Mouse (Mus musculus): ENCODE measurements around the gene 9230110F15Rik. TPM values are rescaled to one million over a fixed set of nuclear protein-coding genes. Genes with fewer than 3 reads are reported as not detected.
"Not testable (repeated sequence)": the region's sequence is repeated elsewhere in the genome, so short reads cannot be mapped to it uniquely, and the experiment has no call there.

9230110F15Rik gene
- polyA plus RNA-seq (2012; fragmentation: generic; extraction: Trizol), result not detected
- long read RNA-seq, experiment 1, result 0 reads
- long read RNA-seq, experiment 2, result 0 reads

DNA sequence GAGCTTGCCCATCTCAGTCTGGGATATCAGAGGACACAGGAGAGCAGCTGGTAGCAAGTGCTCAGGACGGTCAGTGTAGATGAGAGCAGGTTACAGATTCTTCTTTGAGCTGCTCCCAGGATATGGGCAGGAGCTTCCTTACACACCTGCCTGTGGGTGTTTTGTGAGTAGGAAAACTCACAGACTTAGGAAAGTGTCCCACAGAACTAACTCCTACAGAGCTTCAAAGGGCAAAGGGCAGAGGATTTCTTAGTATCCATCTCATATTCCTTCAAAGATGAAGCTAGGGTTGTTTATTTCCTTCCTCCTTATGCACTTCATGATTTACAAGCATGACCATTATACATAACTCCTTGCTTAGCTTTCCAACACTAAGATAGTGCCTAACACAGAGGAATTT is at the start of gene 9230110F15Rik:
9230110F15Rik (minus strand) TSS at position 101 of the 400 bp plus-strand sequence.
- H3K4me3 ChIP-seq (ENCODE audit: insufficient read depth, poor library complexity, severe bottlenecking), result no peak within 1 kb of the TSS
- no peaks in the 10 kb centered on the region for H3K36me3 ChIP-seq (ENCODE audit: control insufficient read depth, insufficient read depth)
- H3K27me3 ChIP-seq (ENCODE audit: control insufficient read depth, insufficient read depth, insufficient read length), result no peaks in the 10 kb centered on the region
- no peak for TF ChIP-seq CTCF (IDR thresholded peaks at IDR 0.05; ENCODE audit: control insufficient read depth, insufficient read depth, insufficient read length)
- no peak for TF ChIP-seq FOSL1 (IDR thresholded peaks at IDR 0.05; ENCODE audit: insufficient read depth, low read length, poor library complexity, severe bottlenecking)
- TF ChIP-seq MAX (IDR thresholded peaks at IDR 0.05), result no peak
- no peak for TF ChIP-seq CEBPB (IDR thresholded peaks at IDR 0.05; ENCODE audit: low read depth)
- no peak for TF ChIP-seq MYOD1 (IDR thresholded peaks at IDR 0.05; ENCODE audit: control insufficient read depth, insufficient read length, low read depth)
- no peak for TF ChIP-seq USF1 (IDR thresholded peaks at IDR 0.05; ENCODE audit: low read depth)
- TF ChIP-seq MYOG (IDR thresholded peaks at IDR 0.05; ENCODE audit: control insufficient read depth, extremely low read depth, insufficient read length), result no peak
- no peak within 1 kb of the TSS for H3ac ChIP-seq (ENCODE audit: control insufficient read depth, insufficient read length, low read depth)
- no peaks in the 10 kb centered on the region for H3K79me3 ChIP-seq (ENCODE audit: low read depth)
- H3K79me2 ChIP-seq (ENCODE audit: control insufficient read depth, insufficient read depth), result no peaks in the 10 kb centered on the region

GRCm38 (mm10) chr9:35893112-35893511 is 49.2 kb upstream of the 9230110F15Rik start:
- H3K36me3 ChIP-seq (ENCODE audit: control insufficient read depth, insufficient read depth); H3K79me2 ChIP-seq (ENCODE audit: control insufficient read depth, insufficient read depth); H3ac ChIP-seq (ENCODE audit: control insufficient read depth, insufficient read length, low read depth); H3K79me3 ChIP-seq (ENCODE audit: low read depth); H3K27me3 ChIP-seq (ENCODE audit: control insufficient read depth, insufficient read depth, insufficient read length); H3K4me3 ChIP-seq (ENCODE audit: insufficient read depth, poor library complexity, severe bottlenecking): not testable (repeated sequence)

- H3ac ChIP-seq (ENCODE audit: control insufficient read depth, insufficient read length, low read depth); H3K79me2 ChIP-seq (ENCODE audit: control insufficient read depth, insufficient read depth); H3K4me3 ChIP-seq (ENCODE audit: insufficient read depth, poor library complexity, severe bottlenecking); H3K27me3 ChIP-seq (ENCODE audit: control insufficient read depth, insufficient read depth, insufficient read length); H3K36me3 ChIP-seq (ENCODE audit: control insufficient read depth, insufficient read depth); H3K79me3 ChIP-seq (ENCODE audit: low read depth): not testable (repeated sequence)
Observed at GRCm38 (mm10) chr9:35817881-35818280, 26.1 kb downstream of the 9230110F15Rik start.

- Histone ChIP-seq H3K4me3 (ENCODE audit: insufficient read depth, poor library complexity, severe bottlenecking) (no peak overlapping the region), H3K79me3 (ENCODE audit: low read depth) (no peaks in the 10 kb centered on the region), H3K36me3 (ENCODE audit: control insufficient read depth, insufficient read depth) (no peaks in the 10 kb centered on the region), H3K27me3 (ENCODE audit: control insufficient read depth, insufficient read depth, insufficient read length) (no peaks in the 10 kb centered on the region), H3K79me2 (ENCODE audit: control insufficient read depth, insufficient read depth) (no peaks in the 10 kb centered on the region), H3ac (ENCODE audit: control insufficient read depth, insufficient read length, low read depth) (no peak overlapping the region)
- TF ChIP-seq FOSL1 (IDR thresholded peaks at IDR 0.05; ENCODE audit: insufficient read depth, low read length, poor library complexity, severe bottlenecking) (no peak), USF1 (IDR thresholded peaks at IDR 0.05; ENCODE audit: low read depth) (no peak), CEBPB (IDR thresholded peaks at IDR 0.05; ENCODE audit: low read depth) (no peak), MAX (IDR thresholded peaks at IDR 0.05) (no peak), CTCF (IDR thresholded peaks at IDR 0.05; ENCODE audit: control insufficient read depth, insufficient read depth, insufficient read length) (no peak), MYOD1 (IDR thresholded peaks at IDR 0.05; ENCODE audit: control insufficient read depth, insufficient read length, low read depth) (no peak), MYOG (IDR thresholded peaks at IDR 0.05; ENCODE audit: control insufficient read depth, extremely low read depth, insufficient read length) (no peak)
Observed at GRCm38 (mm10) chr9:35798146-35798545, 45.8 kb downstream of the 9230110F15Rik start.

DNA sequence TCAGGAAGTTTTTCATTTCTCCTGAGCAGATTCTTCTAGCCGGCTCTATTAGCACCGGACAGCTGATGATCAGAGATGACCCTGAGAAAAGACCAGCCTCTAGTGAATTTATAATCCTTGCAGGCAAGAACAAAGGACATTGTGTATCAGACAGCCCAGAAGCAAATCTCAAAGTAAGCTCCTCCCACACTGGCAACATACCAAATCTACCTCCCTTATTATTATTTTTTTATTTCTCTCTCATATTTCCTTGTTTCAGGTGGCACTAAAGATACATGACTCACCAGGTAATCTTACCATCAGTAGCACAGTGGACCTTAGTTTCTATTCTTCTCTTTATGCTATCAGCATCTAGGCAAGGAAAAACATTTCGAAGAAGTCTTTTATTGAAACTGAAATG is 53.9 kb downstream of the 9230110F15Rik start, which contains the start of the genes Gm27235 and D730048I06Rik:
Gm27235 (minus strand) TSS at position 101 of the 400 bp plus-strand sequence.
D730048I06Rik (minus strand) TSS at position 112 of the 400 bp plus-strand sequence.
- Histone ChIP-seq H3K27me3 (ENCODE audit: control insufficient read depth, insufficient read depth, insufficient read length) (no peaks in the 10 kb centered on the region), H3K4me3 (ENCODE audit: insufficient read depth, poor library complexity, severe bottlenecking) (no peak within 1 kb of the TSS), H3K79me3 (ENCODE audit: low read depth) (no peaks in the 10 kb centered on the region), H3K79me2 (ENCODE audit: control insufficient read depth, insufficient read depth) (no peaks in the 10 kb centered on the region), H3ac (ENCODE audit: control insufficient read depth, insufficient read length, low read depth) (no peak within 1 kb of the TSS), H3K36me3 (ENCODE audit: control insufficient read depth, insufficient read depth) (no peaks in the 10 kb centered on the region)
- TF ChIP-seq CEBPB (IDR thresholded peaks at IDR 0.05; ENCODE audit: low read depth), result no peak
- no peak for TF ChIP-seq USF1 (IDR thresholded peaks at IDR 0.05; ENCODE audit: low read depth)
- TF ChIP-seq FOSL1 (IDR thresholded peaks at IDR 0.05; ENCODE audit: insufficient read depth, low read length, poor library complexity, severe bottlenecking), result no peak
- TF ChIP-seq MYOD1 (IDR thresholded peaks at IDR 0.05; ENCODE audit: control insufficient read depth, insufficient read length, low read depth), result no peak
- TF ChIP-seq CTCF (IDR thresholded peaks at IDR 0.05; ENCODE audit: control insufficient read depth, insufficient read depth, insufficient read length), result no peak

Other genes with a start within 250 kb of the 9230110F15Rik start
- gene Pate4, start 232.2 kb downstream of the 9230110F15Rik start, polyA plus RNA-seq (2012; fragmentation: generic; extraction: Trizol), result not detected
- gene Pate3, start 195.9 kb downstream of the 9230110F15Rik start, polyA plus RNA-seq (2012; fragmentation: generic; extraction: Trizol), result not detected
- gene Pate1, start 156.8 kb downstream of the 9230110F15Rik start, polyA plus RNA-seq (2012; fragmentation: generic; extraction: Trizol), result 0.11 TPM
- gene Gm17677, start 103.1 kb downstream of the 9230110F15Rik start, polyA plus RNA-seq (2012; fragmentation: generic; extraction: Trizol), result not detected
- not detected for gene Gm17727, start 66.0 kb downstream of the 9230110F15Rik start, polyA plus RNA-seq (2012; fragmentation: generic; extraction: Trizol)
- not detected for gene Gm27235, start 54.0 kb downstream of the 9230110F15Rik start, polyA plus RNA-seq (2012; fragmentation: generic; extraction: Trizol)
- gene D730048I06Rik, start 54.0 kb downstream of the 9230110F15Rik start, polyA plus RNA-seq (2012; fragmentation: generic; extraction: Trizol), result not detected
- not detected for gene 9230113P08Rik, start 64.3 kb upstream of the 9230110F15Rik start, polyA plus RNA-seq (2012; fragmentation: generic; extraction: Trizol)

All from C2C12 (cell line).